Mouse (Mus musculus): ENCODE results near the gene Fam102a.

DNA sequence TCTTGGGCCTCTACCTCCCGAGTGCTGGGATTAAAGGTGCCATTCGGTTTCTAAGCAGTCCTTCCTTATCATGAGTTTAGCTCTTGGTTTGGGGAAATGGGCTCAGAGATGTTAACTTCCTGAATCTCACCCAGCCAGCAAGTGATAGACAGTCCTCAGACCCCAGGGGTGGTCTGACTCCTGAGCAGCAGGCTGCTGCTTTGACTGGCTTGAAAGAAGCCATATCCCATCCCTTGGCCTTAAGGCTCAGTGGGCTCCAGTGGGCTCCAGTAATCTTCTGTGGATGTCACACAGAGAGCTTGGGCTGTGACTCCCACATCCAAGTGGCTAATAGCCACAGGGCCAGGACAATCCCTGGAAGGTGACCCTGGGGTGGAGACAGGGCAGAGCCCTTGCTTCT is 40.6 kb upstream of the Fam102a start:
- no peak for TF ChIP-seq CTCF (IDR thresholded peaks at IDR 0.05)
- TF ChIP-seq EP300 (IDR thresholded peaks at IDR 0.05; ENCODE audit: insufficient read depth, low read depth, low read length) = no peak
